Mouse (Mus musculus) liver, embryonic 14.5 days (tissue): ENCODE results near the gene Nanp.

Source experiments
- CTCF ChIP-seq: IDR thresholded peaks from 2 replicates; pipeline ENCODE4 v1.5.1; 2016; ENCODE audit warnings: antibody characterized with exemption, low read depth, control low read depth
- EP300 ChIP-seq: IDR thresholded peaks from 2 replicates; pipeline ENCODE4 v1.6.1; 2016; ENCODE audit warnings: antibody characterized with exemption, low read depth

DNA sequence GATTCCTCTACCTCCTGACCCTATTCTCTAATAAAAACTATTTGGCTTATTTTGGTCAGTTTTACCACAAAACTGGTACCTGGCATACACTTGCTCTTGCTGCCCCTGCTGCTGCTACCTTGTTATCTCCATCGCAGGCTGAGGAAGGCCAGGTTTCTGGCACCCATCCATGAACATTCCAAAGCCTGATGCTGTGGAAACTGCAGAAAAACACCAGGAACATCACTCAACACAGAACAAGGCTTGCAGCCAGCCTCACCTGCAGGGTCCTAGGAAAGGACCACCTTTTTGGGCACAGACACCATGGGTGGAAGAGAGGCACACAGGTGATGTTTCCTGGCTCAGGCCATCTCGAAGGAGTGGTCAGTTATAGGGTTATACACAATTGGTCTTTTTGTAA lies 48.7 kb downstream of the Nanp start:
- TF ChIP-seq CTCF (no peak), EP300 (no peak)
